Mouse (Mus musculus) myocyte (in vitro differentiated cells): ENCODE data around the gene Schip1. TPM values are rescaled to one million over a fixed set of nuclear protein-coding genes. Genes with fewer than 3 reads are reported as not detected.

Experiments
- H3K27me3 ChIP-seq: one replicate; pipeline ENCODE4 v1.6.1; 2011; ENCODE audit not compliant: control insufficient read depth, insufficient read depth, insufficient read length
- H3K36me3 ChIP-seq: one replicate; pipeline ENCODE4 v1.6.1; 2011; ENCODE audit not compliant: control insufficient read depth, insufficient read depth
- H3K4me2 ChIP-seq: one replicate; pipeline ENCODE4 v1.6.1; 2011; ENCODE audit warnings: low read depth, control low read depth
- H3K4me3 ChIP-seq: one replicate; pipeline ENCODE4 v1.5.1; 2011; ENCODE audit warnings: mild to moderate bottlenecking, control low read depth, moderate library complexity
- H3K79me2 ChIP-seq: one replicate; pipeline ENCODE4 v1.6.1; 2011; ENCODE audit not compliant: control insufficient read depth, insufficient read depth
- H3ac ChIP-seq: one replicate; pipeline ENCODE4 v1.6.1; 2011; ENCODE audit not compliant: control insufficient read depth, insufficient read length
- CEBPB ChIP-seq: IDR thresholded peaks from 2 replicates; pipeline ENCODE4 v1.6.1; 2011; ENCODE audit warnings: mild to moderate bottlenecking, moderate library complexity; ENCODE audit not compliant: poor library complexity, insufficient read depth, severe bottlenecking
- E2F4 ChIP-seq: IDR thresholded peaks from one replicate; pipeline ENCODE4 v1.6.1; 2011; ENCODE audit warnings: mild to moderate bottlenecking, control low read depth, moderate library complexity; ENCODE audit not compliant: insufficient read depth
- MAX ChIP-seq: IDR thresholded peaks from one replicate; pipeline ENCODE4 v1.6.1; 2011; ENCODE audit warnings: low read depth, mild to moderate bottlenecking, control low read depth
- MYOD1 ChIP-seq, 3 experiments: IDR thresholded peaks; one replicate each; pipeline ENCODE4 v1.6.1; 2011; ENCODE audit warnings: control low read depth in 2 of 3, low read depth in 2 of 3, mild to moderate bottlenecking in 2 of 3, moderate library complexity in 1 of 3; ENCODE audit not compliant: insufficient read length in 2 of 3, control insufficient read depth in 1 of 3
- MYOG ChIP-seq, 3 experiments: IDR thresholded peaks; one replicate each; pipeline ENCODE4 v1.6.1; 2011; ENCODE audit warnings: control low read depth in 2 of 3, low read depth in 2 of 3, mild to moderate bottlenecking in 2 of 3; ENCODE audit not compliant: insufficient read length in 2 of 3, control insufficient read depth in 1 of 3, insufficient read depth in 1 of 3
- POLR2A ChIP-seq: IDR thresholded peaks from one replicate; pipeline ENCODE4 v1.6.1; 2011; ENCODE audit warnings: low read depth, mild to moderate bottlenecking, control low read depth, moderate library complexity; ENCODE audit not compliant: insufficient read length
- POLR2AphosphoS2 ChIP-seq: IDR thresholded peaks from one replicate; pipeline ENCODE4 v1.6.1; 2011; ENCODE audit warnings: low read depth, control low read depth; ENCODE audit not compliant: insufficient read length
- REST ChIP-seq: IDR thresholded peaks from one replicate; pipeline ENCODE4 v1.6.1; 2011; ENCODE audit warnings: mild to moderate bottlenecking, control low read depth, moderate library complexity; ENCODE audit not compliant: insufficient read depth, insufficient read length
- SRF ChIP-seq: IDR thresholded peaks from one replicate; pipeline ENCODE4 v1.6.1; 2011; ENCODE audit warnings: low read depth; ENCODE audit not compliant: control insufficient read depth, insufficient read length
- TCF12 ChIP-seq: IDR thresholded peaks from one replicate; pipeline ENCODE4 v1.6.1; 2011; ENCODE audit warnings: mild to moderate bottlenecking, control low read depth; ENCODE audit not compliant: poor library complexity, insufficient read depth, severe bottlenecking
- TCF3 ChIP-seq: IDR thresholded peaks from one replicate; pipeline ENCODE4 v1.6.1; 2011; ENCODE audit warnings: low read depth, control low read depth; ENCODE audit not compliant: insufficient read length
- USF1 ChIP-seq: IDR thresholded peaks from one replicate; pipeline ENCODE4 v1.6.1; 2011; ENCODE audit warnings: low read depth, mild to moderate bottlenecking, control low read depth, moderate library complexity
- polyA plus RNA-seq: library from polyadenylated mRNA; unstranded; fragments of >200 nt; fragmentation: generic; extraction: Trizol; gene quantifications from one replicate; pipeline ENCODE4 v1.2.1, GENCODE M21; 2012; ENCODE audit warnings: missing spikeins

Schip1 gene
- polyA plus RNA-seq, 1 experiment: 23.3 TPM

DNA sequence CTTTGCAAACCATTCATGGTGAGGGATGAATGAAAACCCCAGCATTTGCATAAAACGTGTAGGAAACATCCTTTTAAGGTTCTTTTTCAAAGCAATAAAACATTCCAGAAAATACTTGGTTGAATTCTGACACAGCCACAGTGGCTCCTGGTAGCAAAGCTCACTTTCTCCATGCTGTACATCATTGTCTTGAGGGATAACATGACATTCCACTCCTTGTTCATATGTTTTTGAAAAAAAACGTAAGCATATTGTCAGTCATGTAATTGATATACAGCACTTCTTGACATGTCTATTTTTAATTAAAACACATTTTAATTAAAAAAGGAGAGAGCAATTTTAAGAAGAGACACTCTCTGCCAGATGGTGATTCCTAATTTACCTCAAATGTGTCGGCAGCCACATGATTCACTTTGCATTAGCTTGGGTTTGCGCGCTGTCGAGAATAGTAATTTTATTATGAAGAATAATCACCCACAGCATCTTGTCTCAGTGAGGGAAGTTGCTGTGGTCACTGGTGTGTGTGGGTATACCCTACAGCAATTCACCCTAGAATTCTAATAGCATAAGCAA, 61.8 kb downstream of the Schip1 start:
- TF ChIP-seq MYOD1 (IDR thresholded peaks at IDR 0.05; ENCODE audit: control insufficient read depth in 1 of 3, insufficient read length in 2 of 3, low read depth in 2 of 3) (no peak), E2F4 (no peak), MAX (no peak), POLR2A (no peak), MYOG (IDR thresholded peaks at IDR 0.05; ENCODE audit: control insufficient read depth in 1 of 3, insufficient read depth in 1 of 3, insufficient read length in 2 of 3, low read depth in 2 of 3) (no peak), TCF12 (no peak), REST (no peak), TCF3 (no peak), SRF (no peak), POLR2AphosphoS2 (no peak), CEBPB (no peak), USF1 (no peak)
- H3K4me3 ChIP-seq: no peak overlapping the region
- no peaks in the 10 kb centered on the region for H3K36me3 ChIP-seq
- H3K79me2 ChIP-seq: no peaks in the 10 kb centered on the region
- no peaks in the 10 kb centered on the region for H3K27me3 ChIP-seq
- no peak overlapping the region for H3K4me2 ChIP-seq
- H3ac ChIP-seq: no peak overlapping the region

DNA sequence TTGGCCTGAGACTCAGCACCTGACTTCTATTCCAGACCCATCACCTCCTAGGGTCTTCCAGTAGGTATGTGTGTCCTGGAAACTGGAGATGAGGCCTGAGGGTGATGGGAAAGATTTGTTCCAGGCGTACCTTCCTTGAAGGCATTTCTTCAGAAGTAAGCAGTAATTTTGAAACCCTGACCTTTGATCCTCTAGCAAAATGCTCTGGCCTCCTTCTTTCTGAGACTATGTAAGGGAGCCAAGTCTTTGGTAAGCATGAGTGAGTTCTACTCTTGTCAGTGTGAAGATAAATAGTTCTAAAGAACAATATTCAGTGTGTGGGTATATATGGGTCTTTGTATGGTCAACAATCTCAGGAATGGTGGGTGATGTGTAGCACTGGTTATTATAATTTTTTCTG, 65.8 kb downstream of the Schip1 start:
- Histone ChIP-seq H3K27me3 (no peaks in the 10 kb centered on the region), H3K4me3 (no peak overlapping the region), H3ac (no peak overlapping the region), H3K36me3 (no peaks in the 10 kb centered on the region), H3K4me2 (no peak overlapping the region), H3K79me2 (no peaks in the 10 kb centered on the region)
- no peak for TF ChIP-seq TCF12
- TF ChIP-seq SRF: no peak
- no peak for TF ChIP-seq POLR2A
- TF ChIP-seq E2F4: no peak
- no peak for TF ChIP-seq REST
- TF ChIP-seq USF1: no peak
- TF ChIP-seq CEBPB: no peak

DNA sequence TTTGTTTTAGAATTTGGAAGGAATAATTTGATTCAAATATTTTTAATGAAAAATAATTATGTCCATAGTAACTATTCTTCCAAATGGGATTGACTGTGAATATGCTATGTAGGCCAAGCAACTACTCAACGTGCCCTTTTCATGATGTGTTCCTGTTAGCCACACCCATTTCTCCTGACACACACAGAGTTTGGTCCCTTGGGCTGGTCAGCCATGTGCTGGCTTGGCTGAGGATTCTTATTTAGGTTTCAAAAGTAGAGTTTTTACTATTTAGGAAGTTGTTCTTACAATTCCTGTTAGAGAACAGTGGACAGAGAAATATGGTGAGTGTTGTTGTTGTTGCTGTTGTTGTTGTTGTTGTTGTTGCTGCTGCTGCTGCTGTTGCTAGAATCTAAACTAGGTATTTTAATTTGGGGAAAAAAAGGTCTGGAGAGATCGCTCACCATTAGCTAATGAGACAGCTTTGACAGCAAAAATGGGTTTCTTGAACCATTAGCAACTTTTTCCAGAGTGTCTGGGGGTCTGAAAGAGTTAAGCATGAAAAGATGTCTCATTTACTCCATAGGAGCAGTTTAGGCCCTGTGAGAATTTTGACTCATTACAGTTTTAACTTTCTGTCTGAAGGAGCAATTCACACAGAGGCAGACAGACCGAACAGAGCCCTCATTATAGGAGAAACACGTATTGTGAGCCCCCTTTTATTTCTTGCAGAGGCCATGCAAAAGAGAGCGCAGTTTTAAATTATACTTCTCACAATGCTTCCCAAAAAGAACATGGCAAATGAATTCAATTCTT, 74.4 kb downstream of the Schip1 start:
- Histone ChIP-seq H3K36me3 (no peaks in the 10 kb centered on the region), H3K4me3 (no peak overlapping the region), H3K4me2 (no peak overlapping the region), H3K79me2 (no peaks in the 10 kb centered on the region), H3K27me3 (no peaks in the 10 kb centered on the region), H3ac (no peak overlapping the region)
- TF ChIP-seq USF1 (no peak), MAX (no peak), MYOG (IDR thresholded peaks at IDR 0.05; ENCODE audit: control insufficient read depth in 1 of 3, insufficient read depth in 1 of 3, insufficient read length in 2 of 3, low read depth in 2 of 3) (no peak), POLR2AphosphoS2 (no peak), TCF3 (no peak), REST (no peak), MYOD1 (IDR thresholded peaks at IDR 0.05; ENCODE audit: control insufficient read depth in 1 of 3, insufficient read length in 2 of 3, low read depth in 2 of 3) (no peak), TCF12 (no peak), CEBPB (no peak), POLR2A (no peak), SRF (no peak), E2F4 (no peak)

DNA sequence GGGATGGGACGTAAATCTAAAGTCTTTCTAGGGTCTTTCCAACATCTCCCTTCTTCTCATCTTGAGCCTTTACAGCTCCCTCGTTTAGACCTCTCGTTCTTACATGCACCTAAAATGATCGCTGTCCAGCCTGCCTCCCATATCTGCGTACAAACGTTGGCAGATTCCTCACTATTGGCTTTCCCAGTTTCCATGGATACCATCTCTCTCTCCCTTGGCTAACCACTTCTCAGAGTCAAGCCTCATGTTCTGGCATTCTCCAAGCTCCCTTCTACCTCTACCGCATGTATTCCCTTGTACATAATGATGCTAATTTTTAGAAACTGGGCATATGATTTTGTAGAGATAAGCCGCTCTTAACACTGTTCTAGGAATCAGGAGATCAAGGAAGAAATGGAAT, 86.1 kb downstream of the Schip1 start:
- H3K79me2 ChIP-seq: no peaks in the 10 kb centered on the region
- TF ChIP-seq REST (no peak), MYOD1 (IDR thresholded peaks at IDR 0.05; ENCODE audit: control insufficient read depth in 1 of 3, insufficient read length in 2 of 3, low read depth in 2 of 3) (no peak), CEBPB (no peak), MYOG (IDR thresholded peaks at IDR 0.05; ENCODE audit: control insufficient read depth in 1 of 3, insufficient read depth in 1 of 3, insufficient read length in 2 of 3, low read depth in 2 of 3) (no peak), MAX (no peak), SRF (no peak), TCF12 (no peak), POLR2A (no peak), POLR2AphosphoS2 (no peak), USF1 (no peak), E2F4 (no peak), TCF3 (no peak)
- no peak overlapping the region for H3K4me2 ChIP-seq
- no peak overlapping the region for H3K4me3 ChIP-seq
- H3ac ChIP-seq: no peak overlapping the region
- no peaks in the 10 kb centered on the region for H3K27me3 ChIP-seq
- H3K36me3 ChIP-seq: no peaks in the 10 kb centered on the region
